Mouse (Mus musculus): ENCODE results near the gene Fam114a2.

- TF ChIP-seq CTCF (IDR thresholded peaks at IDR 0.05; ENCODE audit: low read depth, low read length) (no peak), POLR2A (IDR thresholded peaks at IDR 0.05; ENCODE audit: insufficient read depth, low read length) (no peak)
Observed at GRCm38 (mm10) chr11:57488436-57488835, 30.0 kb downstream of the Fam114a2 start.
